Mouse (Mus musculus) ES-CJ7 (cell line): ENCODE data around the gene Syngr3.
"Not testable (repeated sequence)": the region's sequence is repeated elsewhere in the genome, so short reads cannot be mapped to it uniquely, and the experiment has no call there.

Source experiments
- DNase-seq: peaks from one replicate; pipeline ENCODE4 v3.0.0; 2011; ENCODE audit warnings: low read depth, low spot score

The Syngr3 gene

GRCm38 (mm10) chr17:24719494-24720222 is 29.9 kb upstream of the Syngr3 start:
- DNase-seq: peak; percentile 99

GRCm38 (mm10) chr17:24718938-24719337 is 29.2 kb upstream of the Syngr3 start:
- not testable (repeated sequence) for DNase-seq

DNA sequence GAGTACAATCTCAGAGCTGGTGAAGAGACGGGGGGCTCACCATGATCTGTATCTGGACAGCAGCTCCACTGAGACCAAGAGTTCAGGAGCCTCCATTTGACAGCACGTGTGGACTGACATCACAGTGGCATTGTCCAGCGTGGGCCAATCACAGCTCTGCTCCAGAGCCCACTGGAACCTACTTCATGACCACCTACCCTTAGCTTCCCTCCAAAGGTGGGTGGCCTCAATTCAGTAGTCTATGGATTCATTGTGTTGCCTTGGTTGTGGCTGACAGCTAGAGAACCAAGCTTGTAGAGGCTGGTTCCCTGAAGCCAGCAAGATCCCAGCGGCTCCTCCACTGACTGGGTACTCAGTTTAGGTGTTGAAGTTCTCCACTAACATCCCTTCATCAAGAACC is 28.2 kb upstream of the Syngr3 start, which contains the start of the genes Rnf151 and Rps2:
Rnf151 (minus strand) TSS at position 121 of the 400 bp plus-strand sequence.
Rps2 (plus strand) TSS at position 174 of the 400 bp plus-strand sequence.
- no peak for DNase-seq

DNA sequence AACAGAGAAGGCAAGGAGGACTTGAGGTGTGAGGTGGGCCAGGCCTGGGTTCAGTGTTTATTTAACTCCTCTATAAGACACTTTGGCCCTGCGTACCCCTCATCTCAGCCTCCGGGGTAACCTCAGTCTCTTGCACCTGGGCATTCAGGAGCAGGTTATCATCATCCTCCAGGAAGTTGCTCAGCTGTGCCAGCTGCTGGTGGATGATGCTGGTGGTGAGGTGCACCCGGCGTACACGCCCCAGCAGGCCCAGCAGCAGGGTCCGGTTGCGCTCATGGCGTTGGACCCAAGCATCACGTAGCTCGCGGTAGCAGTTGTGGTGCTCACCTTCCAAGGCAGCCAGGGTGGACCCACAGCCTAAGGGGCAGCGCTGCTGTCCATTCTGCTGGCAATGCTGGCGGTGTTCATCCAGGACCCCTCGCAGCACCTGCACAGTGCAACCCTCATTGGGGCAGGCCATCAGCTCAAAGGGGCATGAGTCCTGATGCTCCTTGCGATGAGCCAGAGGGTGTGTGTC is 26.5 kb upstream of the Syngr3 start:
- DNase-seq: no peak

- DNase-seq: no peak
Observed at GRCm38 (mm10) chr17:24715556-24715955, 25.8 kb upstream of the Syngr3 start.

- DNase-seq: no peak
Observed at GRCm38 (mm10) chr17:24708646-24709045, 18.9 kb upstream of the Syngr3 start.

- no peak for DNase-seq
Observed at GRCm38 (mm10) chr17:24707801-24708425, 18.2 kb upstream of the Syngr3 start.

DNA sequence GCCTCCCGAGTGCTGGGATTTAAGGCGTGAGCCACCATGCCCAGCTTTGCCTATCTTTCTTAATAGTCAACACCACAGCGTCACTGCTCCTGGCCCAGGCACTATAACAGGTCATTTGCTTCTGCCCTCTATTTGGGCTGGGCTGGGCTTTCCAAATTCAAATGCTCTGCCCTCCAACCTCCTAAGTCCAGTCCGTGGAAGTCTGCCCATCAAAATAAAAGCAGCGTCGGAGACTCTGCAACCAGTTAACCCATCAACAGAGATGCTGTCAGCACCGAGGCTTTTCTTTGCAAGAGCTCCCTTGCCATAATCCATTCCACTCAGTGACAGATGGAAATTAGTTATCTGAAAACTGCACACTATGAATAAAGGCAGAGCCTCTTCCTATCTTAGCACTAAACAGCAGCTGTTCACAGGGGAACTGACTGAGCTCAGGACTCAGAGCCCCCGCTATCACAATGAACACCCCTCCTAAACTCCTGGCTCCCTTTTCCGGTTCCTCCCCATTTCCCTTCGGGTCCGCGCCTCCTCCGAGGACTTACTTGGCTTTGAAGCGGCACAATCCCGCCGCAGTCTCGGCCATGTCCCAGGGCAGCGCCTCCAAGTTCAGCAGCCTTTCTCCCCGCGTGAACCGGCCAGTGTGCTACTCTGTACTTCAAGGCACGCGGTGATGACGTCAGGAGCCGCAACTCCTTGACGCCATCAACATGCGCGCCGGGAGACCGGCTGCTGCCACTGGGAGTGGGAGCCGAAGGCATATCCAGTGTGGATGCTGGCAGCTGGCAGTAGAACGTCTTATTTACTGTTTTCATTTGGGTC is 17.4 kb upstream of the Syngr3 start, which contains the start of gene Tbl3:
Tbl3 (minus strand) TSS at position 679 of the 819 bp plus-strand sequence.
- DNase-seq: peak; percentile 93

DNA sequence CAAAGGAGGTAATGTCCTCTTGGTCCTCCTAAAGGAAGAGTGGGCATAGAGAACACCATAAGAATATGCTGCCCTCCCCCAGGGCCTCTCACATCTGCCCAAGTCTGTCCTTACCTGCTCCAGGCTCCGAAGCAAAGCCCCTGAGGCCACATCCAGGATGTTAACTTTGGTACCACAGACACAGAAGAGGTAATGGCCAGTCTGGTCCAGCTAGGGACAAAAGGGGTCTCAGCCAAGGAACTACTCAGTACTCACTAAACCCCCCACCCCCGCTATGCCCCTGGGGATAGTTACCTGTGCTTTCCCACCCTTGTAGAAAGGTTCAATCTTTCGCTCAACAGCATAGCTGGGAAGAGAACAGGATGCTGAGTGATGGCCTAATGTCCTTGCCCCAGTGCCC is 16.1 kb upstream of the Syngr3 start:
- no peak for DNase-seq

DNA sequence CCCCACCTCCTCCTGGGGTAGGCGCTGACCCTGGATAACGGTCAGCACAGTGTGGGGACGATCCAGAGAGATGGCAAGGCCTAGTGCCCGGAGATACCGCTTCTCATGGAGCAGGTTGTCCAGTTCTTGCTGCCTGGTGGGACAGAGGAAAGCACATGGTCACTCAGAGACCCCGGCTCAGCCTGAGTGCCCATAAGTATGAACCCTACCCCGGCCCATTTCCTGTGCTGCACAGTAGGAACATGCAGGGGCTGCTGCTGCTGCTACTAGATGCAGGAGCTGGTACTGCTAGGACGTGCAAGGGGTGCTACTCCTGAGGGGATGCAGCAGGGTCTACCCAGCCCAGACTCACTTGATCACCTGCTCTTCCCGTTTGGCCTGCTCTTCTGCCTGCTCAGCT is 11.5 kb upstream of the Syngr3 start:
- no peak for DNase-seq

DNA sequence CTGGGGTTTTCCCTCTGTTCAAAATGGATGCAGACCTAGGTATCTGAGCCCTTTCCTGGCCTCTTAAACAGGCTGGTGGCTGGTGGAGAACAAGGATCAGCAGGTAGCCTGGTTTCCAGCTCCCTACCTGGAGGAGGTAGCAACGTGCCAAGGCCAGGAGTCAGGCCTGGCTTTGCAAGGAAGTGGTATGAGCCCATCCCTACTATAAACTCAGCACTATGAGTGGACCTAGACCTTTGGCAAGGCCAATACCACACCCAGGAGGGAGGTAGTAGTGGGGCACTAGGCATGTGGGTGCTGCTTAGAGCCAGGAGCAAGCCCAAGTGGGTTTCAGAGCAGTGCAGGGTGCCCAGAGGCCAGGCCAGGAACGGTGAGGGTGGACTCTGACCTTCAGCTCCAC is 9.7 kb upstream of the Syngr3 start:
- no peak for DNase-seq

DNA sequence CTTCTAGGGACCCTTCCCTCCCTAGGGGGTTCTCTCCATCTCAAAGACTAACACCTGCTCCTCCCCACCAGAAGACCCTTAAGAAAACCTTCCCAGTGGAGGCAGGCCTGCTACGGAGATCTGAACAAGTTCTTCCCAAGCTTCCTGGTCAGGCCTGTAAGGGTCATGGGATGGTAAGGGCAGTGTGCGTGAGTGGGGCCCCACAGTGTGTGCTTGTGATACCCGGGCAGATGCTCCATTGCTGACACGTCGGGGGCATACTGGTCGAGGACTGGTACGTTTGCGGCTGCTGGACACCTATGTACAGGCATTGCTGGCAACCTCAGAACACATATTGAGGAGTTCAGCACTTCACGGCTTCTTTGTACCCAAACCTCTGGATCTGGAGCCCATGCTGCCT is 9.0 kb upstream of the Syngr3 start:
- DNase-seq: no peak

DNA sequence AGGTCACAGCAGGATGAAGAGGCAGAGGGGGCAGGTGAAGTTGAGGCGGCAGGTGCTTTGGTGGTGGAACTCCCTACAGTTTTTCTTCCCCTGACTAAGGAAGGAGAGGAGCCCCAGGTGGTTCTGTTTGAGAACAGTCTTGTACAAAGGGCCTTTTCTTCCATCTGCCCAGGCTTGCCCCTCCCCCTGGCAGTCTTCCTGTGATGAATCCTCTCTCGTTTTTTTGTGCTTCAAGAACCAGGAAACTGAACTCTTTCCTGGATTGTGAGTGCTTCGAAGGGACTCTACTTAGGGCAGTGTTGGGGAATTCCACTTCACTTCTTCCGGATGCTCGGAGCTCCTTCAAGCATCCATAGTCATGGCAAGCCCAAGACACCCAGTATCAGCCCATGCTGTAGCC is 8.2 kb upstream of the Syngr3 start:
- DNase-seq: peak; percentile 61

DNA sequence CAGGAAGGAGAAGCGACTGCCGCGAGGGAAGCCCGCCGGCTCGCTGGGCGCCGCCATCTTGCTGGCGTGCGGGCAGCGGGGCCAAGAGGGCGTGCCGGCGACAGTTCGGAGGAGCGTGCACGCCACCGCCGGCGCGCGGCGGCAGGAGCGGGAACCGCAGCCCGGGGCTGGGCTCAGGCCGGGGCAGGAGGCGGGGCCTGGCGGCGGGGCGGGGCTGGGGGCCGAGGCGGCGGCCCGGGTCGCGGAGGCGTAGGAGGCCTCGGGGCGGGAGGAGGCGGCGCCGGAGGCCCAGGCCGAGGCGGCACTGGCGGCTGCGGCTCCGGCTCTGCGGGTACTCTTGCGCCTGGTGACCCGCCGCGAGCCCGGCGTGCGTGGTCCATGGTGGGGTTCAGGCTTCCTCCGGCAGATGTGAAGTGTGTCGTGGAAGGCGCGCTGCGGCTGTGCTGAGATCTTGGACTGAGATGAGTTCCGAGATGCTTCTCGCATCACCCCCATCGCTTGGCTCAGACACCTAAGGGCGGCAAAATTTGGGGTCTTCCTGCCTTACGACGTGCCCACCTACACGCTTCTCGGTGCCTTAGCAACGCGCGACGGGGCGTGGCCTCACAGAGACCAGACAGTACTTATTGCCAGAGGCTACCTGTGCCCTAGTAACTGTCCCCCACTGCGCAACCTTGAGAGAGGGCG is 6.4 kb upstream of the Syngr3 start, which contains the start of the genes Gfer and Noxo1:
Gfer (minus strand) TSS at position 146 of the 687 bp plus-strand sequence.
Noxo1 (plus strand) TSS at position 224 of the 687 bp plus-strand sequence.
- DNase-seq: peak; percentile 92

- DNase-seq: no peak
Observed at GRCm38 (mm10) chr17:24695326-24696010, 5.7 kb upstream of the Syngr3 start.

- DNase-seq: no peak
Observed at GRCm38 (mm10) chr17:24692385-24692784, 2.6 kb upstream of the Syngr3 start.

DNA sequence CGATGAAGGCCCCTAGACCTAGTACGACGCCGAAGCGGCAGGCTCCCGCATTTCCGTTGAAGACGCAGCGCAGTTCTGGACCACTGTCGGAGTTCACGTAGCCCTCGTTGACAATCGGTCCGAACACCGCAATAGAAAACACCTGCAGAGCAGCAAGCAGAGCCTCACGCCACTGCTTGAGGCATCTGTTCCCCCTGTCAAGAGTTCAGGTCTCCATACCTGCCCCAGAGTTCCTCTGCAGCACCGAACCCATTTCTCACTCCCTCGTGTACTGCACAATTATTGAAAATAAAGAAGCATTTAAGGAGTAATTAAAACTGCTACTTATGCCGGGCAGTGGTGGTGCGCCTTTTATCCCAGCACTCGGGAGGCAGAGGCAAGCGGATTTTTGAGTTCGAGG is 2.2 kb downstream of the Syngr3 start:
- no peak for DNase-seq

GRCm38 (mm10) chr17:24687146-24687595 is 2.6 kb downstream of the Syngr3 start:
- DNase-seq: peak; percentile 60

GRCm38 (mm10) chr17:24686514-24686913 is 3.2 kb downstream of the Syngr3 start:
- DNase-seq: peak; percentile 80

- DNase-seq: peak; percentile 82
Observed at GRCm38 (mm10) chr17:24677500-24678080, 12.2 kb downstream of the Syngr3 start.
